28 mouse cellular contexts compared by ENCODE assay signal in the genomic region with DNA sequence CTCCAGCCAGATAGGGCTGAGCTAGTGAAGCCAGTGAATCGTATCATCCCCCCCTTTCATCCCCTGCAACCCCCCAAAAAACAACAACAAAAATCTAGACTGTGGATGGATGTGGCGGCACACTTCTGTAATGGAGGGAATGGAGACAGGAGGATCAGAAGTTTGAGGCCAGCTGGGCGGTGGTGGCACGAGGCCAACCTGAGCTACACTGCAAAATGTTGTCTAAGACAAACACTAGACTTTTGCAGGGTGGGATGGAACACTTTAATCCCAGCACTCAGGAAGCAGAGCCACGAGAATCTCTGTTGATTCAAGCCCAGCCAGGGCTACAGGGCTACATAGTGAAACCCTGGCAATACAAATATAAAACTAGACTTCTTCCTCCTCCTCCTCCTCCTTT. TPM values are rescaled to one million over a fixed set of nuclear protein-coding genes. Genes with fewer than 3 reads are reported as not detected.
A peak's percentile ranks its signal among the peaks of the same experiment; 100 is the strongest.
DNase-seq lines count a peak whose midpoint lies in the region; ATAC-seq lines count a peak whose summit lies in the region.
"Had no signal": no experiment of that assay in that cellular context is flagged by ENCODE, and none has a peak within 500 bp of the region (broad histone marks: within the 10 kb centered on the region; RNA-seq: fewer than 3 reads in every experiment).

No protein-coding gene starts in this region.

- no peak overlapping the region for H3K4me3 ChIP-seq in heart, embryonic 12.5 days
- H3K4me3 ChIP-seq in heart, embryonic 10.5 days, result no peak overlapping the region
- H3K4me3 ChIP-seq in midbrain, embryonic 11.5 days (ENCODE audit: low read depth, low read length), result no peak overlapping the region
- no peak overlapping the region for H3K4me3 ChIP-seq in midbrain, embryonic 14.5 days (replicated peaks; ENCODE audit: low read depth, low read length)
- no peak overlapping the region for H3K4me3 ChIP-seq in embryonic facial prominence, embryonic 13.5 days
- H3K4me3 ChIP-seq: embryonic facial prominence, embryonic 15.5 days; hindbrain, embryonic 13.5 days; midbrain, embryonic 12.5 days had no signal

- H3K4me1 ChIP-seq in heart, embryonic 12.5 days (replicated peaks), result peaks cover 21% of the 10 kb centered on the region
- peaks cover 21% of the 10 kb centered on the region for H3K4me1 ChIP-seq in heart, embryonic 10.5 days
- H3K4me1 ChIP-seq in midbrain, embryonic 11.5 days (ENCODE audit: control insufficient read depth, insufficient read depth, low read length), result no peaks in the 10 kb centered on the region
- no peaks in the 10 kb centered on the region for H3K4me1 ChIP-seq in midbrain, embryonic 14.5 days (ENCODE audit: control insufficient read depth, insufficient read depth, low read length)
- H3K4me1 ChIP-seq in embryonic facial prominence, embryonic 13.5 days, result peaks cover 4% of the 10 kb centered on the region; the same call in 1 of the 2 replicates
- H3K4me1 ChIP-seq: embryonic facial prominence, embryonic 15.5 days; midbrain, embryonic 12.5 days had no signal

- WGBS in heart, embryonic 12.5 days, result 65% methylated on average over 5 of the region's 5 CpGs
- 66% methylated on average over 5 of the region's 5 CpGs for WGBS in heart, embryonic 10.5 days
- WGBS in midbrain, embryonic 11.5 days, result 76% methylated on average over 5 of the region's 5 CpGs
- WGBS in midbrain, embryonic 14.5 days, result 82% methylated on average over 5 of the region's 5 CpGs
- WGBS in embryonic facial prominence, embryonic 13.5 days, result 73% methylated on average over 5 of the region's 5 CpGs

- no peak overlapping the region for H3K4me2 ChIP-seq in heart, embryonic 12.5 days
- H3K4me2 ChIP-seq in midbrain, embryonic 11.5 days, result no peak overlapping the region
- H3K4me2 ChIP-seq in midbrain, embryonic 14.5 days (ENCODE audit: low read length), result no peak overlapping the region
- H3K4me2 ChIP-seq in embryonic facial prominence, embryonic 13.5 days, result no peak overlapping the region
- H3K4me2 ChIP-seq: embryonic facial prominence, embryonic 15.5 days; heart, embryonic 11.5 days; hindbrain, embryonic 13.5 days; midbrain, embryonic 12.5 days had no signal

- peak; percentile 44 for DNase-seq in cerebellum, adult 11-12 months
- DNase-seq in cerebellum, postnatal 4 days (ENCODE audit: low spot score in 2 of 2), result no peak
- no peak for DNase-seq in heart, embryonic 10.5 days (ENCODE audit: low spot score)
- peak; percentile 79 for DNase-seq in midbrain, embryonic 11.5 days (ENCODE audit: low spot score, missing footprints)
- DNase-seq in midbrain, embryonic 14.5 days, result no peak
- no peak for DNase-seq in frontal cortex, postnatal 36 days (ENCODE audit: low spot score in 2 of 2)
- DNase-seq: adrenal gland, postnatal 14 days; embryo, embryonic 11 days; gastrocnemius, postnatal 25 days; heart, adult 11 months; heart, postnatal 4 days; kidney, adult 9 months; kidney, postnatal 10 days; layer of hippocampus, adult 9-11 months; liver; retina, postnatal 1 day; right cerebral cortex, postnatal 14 days had no signal

- no peak for ATAC-seq in heart, embryonic 12.5 days (ENCODE audit: insufficient number of reproducible peaks, low FRiP score)
- ATAC-seq in midbrain, embryonic 11.5 days (ENCODE audit: low FRiP score), result no peak
- ATAC-seq in midbrain, embryonic 14.5 days (ENCODE audit: low FRiP score, low TSS enrichment), result no peak
- no peak for ATAC-seq in embryonic facial prominence, embryonic 13.5 days (ENCODE audit: insufficient number of reproducible peaks, insufficient read depth, low FRiP score, low TSS enrichment, low read depth)
- ATAC-seq: forebrain, embryonic 14.5 days; intestine, embryonic 16.5 days; Patski had no signal

- no peaks in the 10 kb centered on the region for H3K36me3 ChIP-seq in heart, embryonic 12.5 days
- H3K36me3 ChIP-seq in heart, embryonic 10.5 days, result no peaks in the 10 kb centered on the region
- no peaks in the 10 kb centered on the region for H3K36me3 ChIP-seq in midbrain, embryonic 11.5 days (ENCODE audit: control insufficient read depth, insufficient read depth, low read length)
- H3K36me3 ChIP-seq in midbrain, embryonic 14.5 days (ENCODE audit: control insufficient read depth, insufficient read depth, low read length), result no peaks in the 10 kb centered on the region
- no peaks in the 10 kb centered on the region for H3K36me3 ChIP-seq in embryonic facial prominence, embryonic 13.5 days
- H3K36me3 ChIP-seq: embryonic facial prominence, embryonic 15.5 days; hindbrain, embryonic 13.5 days; midbrain, embryonic 12.5 days had no signal

- H3K27me3 ChIP-seq in heart, embryonic 12.5 days (replicated peaks), result peaks cover 24% of the 10 kb centered on the region
- H3K27me3 ChIP-seq in heart, embryonic 10.5 days (ENCODE audit: insufficient read depth, poor library complexity, severe bottlenecking), result peaks cover 41% of the 10 kb centered on the region
- no peaks in the 10 kb centered on the region for H3K27me3 ChIP-seq in midbrain, embryonic 11.5 days (ENCODE audit: control insufficient read depth, insufficient read depth, low read length)
- no peaks in the 10 kb centered on the region for H3K27me3 ChIP-seq in midbrain, embryonic 14.5 days (ENCODE audit: control insufficient read depth, insufficient read depth, low read length)
- H3K27me3 ChIP-seq in embryonic facial prominence, embryonic 13.5 days, result peaks cover 17% of the 10 kb centered on the region
- H3K27me3 ChIP-seq: CH12.LX, Patski had no signal

- no peaks in the 10 kb centered on the region for H3K9me3 ChIP-seq in heart, embryonic 12.5 days (replicated peaks)
- H3K9me3 ChIP-seq in heart, embryonic 10.5 days, result no peaks in the 10 kb centered on the region
- no peaks in the 10 kb centered on the region for H3K9me3 ChIP-seq in midbrain, embryonic 11.5 days (ENCODE audit: control insufficient read depth, low read length)
- H3K9me3 ChIP-seq in midbrain, embryonic 14.5 days (ENCODE audit: control insufficient read depth, low read length), result no peaks in the 10 kb centered on the region
- no peaks in the 10 kb centered on the region for H3K9me3 ChIP-seq in embryonic facial prominence, embryonic 13.5 days
- H3K9me3 ChIP-seq: embryonic facial prominence, embryonic 15.5 days; hindbrain, embryonic 13.5 days; midbrain, embryonic 12.5 days had no signal

- 0 out of 2 replicates have a peak overlapping the region, but pooled peaks have one; percentile 6 for H3K9ac ChIP-seq in heart, embryonic 12.5 days
- H3K9ac ChIP-seq in midbrain, embryonic 11.5 days (ENCODE audit: low read length), result no peak overlapping the region
- no peak overlapping the region for H3K9ac ChIP-seq in midbrain, embryonic 14.5 days (replicated peaks; ENCODE audit: low read length)
- peak overlapping the region; percentile 28; the same call in 1 of the 2 replicates for H3K9ac ChIP-seq in embryonic facial prominence, embryonic 13.5 days
- H3K9ac ChIP-seq: embryonic facial prominence, embryonic 15.5 days; hindbrain, embryonic 13.5 days; liver, embryonic 14.5 days; midbrain, embryonic 12.5 days had no signal

- no peak overlapping the region for H3K27ac ChIP-seq in heart, embryonic 12.5 days (ENCODE audit: poor library complexity, severe bottlenecking)
- no peak overlapping the region for H3K27ac ChIP-seq in heart, embryonic 10.5 days
- no peak overlapping the region for H3K27ac ChIP-seq in midbrain, embryonic 11.5 days (ENCODE audit: low read depth, low read length)
- no peak overlapping the region for H3K27ac ChIP-seq in midbrain, embryonic 14.5 days (replicated peaks; ENCODE audit: low read depth, low read length)
- H3K27ac ChIP-seq in embryonic facial prominence, embryonic 13.5 days, result no peak overlapping the region
- H3K27ac ChIP-seq: embryonic facial prominence, embryonic 15.5 days; hindbrain, embryonic 13.5 days; liver, embryonic 14.5 days; midbrain, embryonic 12.5 days had no signal

RNA-seq across cellular contexts. Expression of gene Stac2, which starts 9.2 kb away (rescaled TPM):
- 0.47 and 0.63 TPM in 2 replicates for polyA plus RNA-seq in heart, embryonic 12.5 days (2016; fragmentation: Nextera tagmentation; extraction: Ambion mirVana)
- polyA plus RNA-seq in heart, embryonic 10.5 days (2016; fragmentation: Nextera tagmentation; extraction: Ambion mirVana), result 0.21 and 0.34 TPM in 2 replicates
- polyA plus RNA-seq in midbrain, embryonic 11.5 days (2014; fragmentation: Nextera tagmentation; extraction: Ambion mirVana), result 0.37 and 0.47 TPM in 2 replicates
- polyA plus RNA-seq in midbrain, embryonic 14.5 days (2014; fragmentation: Nextera tagmentation; extraction: Ambion mirVana), result 2.9 and 4.1 TPM in 2 replicates
- polyA plus RNA-seq in embryonic facial prominence, embryonic 13.5 days (2015; fragmentation: Nextera tagmentation; extraction: Ambion mirVana), result 0.30 and 0.65 TPM in 2 replicates
- polyA plus RNA-seq: liver, embryonic 14.5 days had no signal

RNA-seq across cellular contexts. Expression of gene Rpl19, which starts 17.6 kb away (rescaled TPM):
- 654 and 675 TPM in 2 replicates for polyA plus RNA-seq in heart, embryonic 12.5 days (2016; fragmentation: Nextera tagmentation; extraction: Ambion mirVana)
- 867 and 1,011 TPM in 2 replicates for polyA plus RNA-seq in heart, embryonic 10.5 days (2016; fragmentation: Nextera tagmentation; extraction: Ambion mirVana)
- polyA plus RNA-seq in midbrain, embryonic 11.5 days (2014; fragmentation: Nextera tagmentation; extraction: Ambion mirVana), result 945 and 991 TPM in 2 replicates
- 685 and 710 TPM in 2 replicates for polyA plus RNA-seq in midbrain, embryonic 14.5 days (2014; fragmentation: Nextera tagmentation; extraction: Ambion mirVana)
- 983 and 1,161 TPM in 2 replicates for polyA plus RNA-seq in embryonic facial prominence, embryonic 13.5 days (2015; fragmentation: Nextera tagmentation; extraction: Ambion mirVana)

RNA-seq across cellular contexts. Expression of gene Cacnb1, which starts 21.2 kb away (rescaled TPM):
- 6.1 and 8.5 TPM in 2 replicates for polyA plus RNA-seq in heart, embryonic 12.5 days (2016; fragmentation: Nextera tagmentation; extraction: Ambion mirVana)
- polyA plus RNA-seq in heart, embryonic 10.5 days (2016; fragmentation: Nextera tagmentation; extraction: Ambion mirVana), result 4.6 and 5.3 TPM in 2 replicates
- 9.7 and 10.3 TPM in 2 replicates for polyA plus RNA-seq in midbrain, embryonic 11.5 days (2014; fragmentation: Nextera tagmentation; extraction: Ambion mirVana)
- 40.6 and 61.2 TPM in 2 replicates for polyA plus RNA-seq in midbrain, embryonic 14.5 days (2014; fragmentation: Nextera tagmentation; extraction: Ambion mirVana)
- 16.6 and 17.3 TPM in 2 replicates for polyA plus RNA-seq in embryonic facial prominence, embryonic 13.5 days (2015; fragmentation: Nextera tagmentation; extraction: Ambion mirVana)

RNA-seq across cellular contexts. Expression of gene Arl5c, which starts 48.1 kb away (rescaled TPM):
- 3.4 and 3.9 TPM in 2 replicates for polyA plus RNA-seq in heart, embryonic 12.5 days (2016; fragmentation: Nextera tagmentation; extraction: Ambion mirVana)
- 9.8 and 15.7 TPM in 2 replicates for polyA plus RNA-seq in heart, embryonic 10.5 days (2016; fragmentation: Nextera tagmentation; extraction: Ambion mirVana)
- polyA plus RNA-seq in midbrain, embryonic 11.5 days (2014; fragmentation: Nextera tagmentation; extraction: Ambion mirVana), result 6.7 and 8.9 TPM in 2 replicates
- polyA plus RNA-seq in midbrain, embryonic 14.5 days (2014; fragmentation: Nextera tagmentation; extraction: Ambion mirVana), result 7.1 and 12.1 TPM in 2 replicates
- polyA plus RNA-seq in embryonic facial prominence, embryonic 13.5 days (2015; fragmentation: Nextera tagmentation; extraction: Ambion mirVana), result 9.6 and 14.7 TPM in 2 replicates

RNA-seq across cellular contexts. Expression of gene Plxdc1, which starts 57.8 kb away (rescaled TPM):
- polyA plus RNA-seq in heart, embryonic 12.5 days (2016; fragmentation: Nextera tagmentation; extraction: Ambion mirVana), result 0.31 TPM in 1 of 2 replicates, not detected in the other
- not detected in 2 replicates for polyA plus RNA-seq in heart, embryonic 10.5 days (2016; fragmentation: Nextera tagmentation; extraction: Ambion mirVana)
- polyA plus RNA-seq in midbrain, embryonic 11.5 days (2014; fragmentation: Nextera tagmentation; extraction: Ambion mirVana), result 0.14 TPM in 1 of 2 replicates, not detected in the other
- polyA plus RNA-seq in midbrain, embryonic 14.5 days (2014; fragmentation: Nextera tagmentation; extraction: Ambion mirVana), result 0.96 and 1.2 TPM in 2 replicates
- polyA plus RNA-seq in embryonic facial prominence, embryonic 13.5 days (2015; fragmentation: Nextera tagmentation; extraction: Ambion mirVana), result 0.18 and 0.34 TPM in 2 replicates
- polyA plus RNA-seq: heart, embryonic 11.5 days had no signal

Comparison
In these comparisons a context has a peak if more than half of its experiments do, and no peak if none do; other contexts are left out.
1. DNase-seq: peak in cerebellum, adult 11-12 months (single experiment) and midbrain, embryonic 11.5 days (single experiment); none in cerebellum, postnatal 4 days (0 of 2), heart, embryonic 10.5 days (single experiment), midbrain, embryonic 14.5 days (single experiment) and frontal cortex, postnatal 36 days (0 of 2).
2. H3K9ac ChIP-seq: peak in heart, embryonic 12.5 days (single experiment) and embryonic facial prominence, embryonic 13.5 days (single experiment); none in midbrain, embryonic 11.5 days (single experiment) and midbrain, embryonic 14.5 days (single experiment).